Mouse (Mus musculus) macrophage (primary cell): ENCODE data around the gene Prkcd. TPM values are rescaled to one million over a fixed set of nuclear protein-coding genes. Genes with fewer than 3 reads are reported as not detected.

Experiments used
- polyA plus RNA-seq: library from polyadenylated mRNA; stranded (reverse); fragments of 250-400 nt; gene quantifications from 3 replicates; pipeline ENCODE4 v1.2.4, GENCODE M21; 2018; ENCODE audit warnings: inconsistent platforms

The Prkcd gene
- polyA plus RNA-seq, 1 experiment from 2014 or later = 176 TPM

Other genes starting within 250 kb of the Prkcd start
- 11.6 to 14.2 TPM (median 14.1 TPM) in 3 replicates for gene Dcp1a, start 146.7 kb downstream of the Prkcd start, polyA plus RNA-seq
- gene Cacna1d, start 134.8 kb downstream of the Prkcd start, polyA plus RNA-seq = 2.5 to 4.5 TPM (median 3.1 TPM) in 3 replicates
- 167 to 319 TPM (median 208 TPM) in 3 replicates for gene Tkt, start 77.9 kb downstream of the Prkcd start, polyA plus RNA-seq
- 11.3 to 19.5 TPM (median 16.6 TPM) in 3 replicates for gene Rft1, start 28.1 kb upstream of the Prkcd start, polyA plus RNA-seq
- 21.6 to 32.5 TPM (median 29.4 TPM) in 3 replicates for gene Sfmbt1, start 88.6 kb upstream of the Prkcd start, polyA plus RNA-seq
- gene Tmem110, start 199.4 kb upstream of the Prkcd start, polyA plus RNA-seq = 4.9 to 7.5 TPM (median 7.1 TPM) in 3 replicates